Mouse (Mus musculus): ENCODE data around the gene Nfyb. TPM values are rescaled to one million over a fixed set of nuclear protein-coding genes. Genes with fewer than 3 reads are reported as not detected.

The Nfyb gene
- polyA plus RNA-seq, 1 experiment from 2014 or later, result 46.4 TPM

GRCm38 (mm10) chr10:82796471-82797118, 32.7 kb upstream of the Nfyb start:
- WGBS, result 47% methylated on average over 12 of the region's 12 CpGs
- Histone ChIP-seq H3K9ac (no peak overlapping the region), H3K4me3 (no peak overlapping the region), H3K27ac (no peak overlapping the region), H3K27me3 (replicated peaks) (no peaks in the 10 kb centered on the region), H3K9me3 (no peaks in the 10 kb centered on the region), H3K36me3 (replicated peaks) (no peaks in the 10 kb centered on the region), H3K4me1 (peaks cover 6% of the 10 kb centered on the region; the same call in 1 of the 2 replicates), H3K4me2 (no peak overlapping the region)
- no peak for ATAC-seq (replicated peaks)

DNA sequence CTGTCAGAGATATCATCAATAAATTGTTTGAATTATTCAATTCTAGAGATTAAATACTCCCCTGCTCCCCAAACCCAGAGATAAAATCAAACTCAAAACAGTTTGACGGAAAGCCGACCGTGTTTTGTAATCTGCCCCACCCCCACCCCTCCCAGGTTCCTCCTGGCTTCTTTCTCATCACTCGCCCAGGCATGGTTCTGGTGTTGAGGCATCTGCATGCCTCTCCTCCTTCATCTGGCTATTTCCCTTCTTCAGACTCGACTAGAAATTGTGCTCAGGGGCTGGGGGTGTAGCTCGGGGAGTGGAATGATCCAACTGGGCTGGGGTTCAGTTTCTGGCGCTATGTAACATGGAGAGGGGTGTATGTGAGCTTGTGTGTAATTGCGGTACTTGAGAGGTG, 31.8 kb upstream of the Nfyb start:
- peak overlapping the region; percentile 38 for H3K4me2 ChIP-seq
- H3K4me1 ChIP-seq, result peaks cover 6% of the 10 kb centered on the region; the same call in 1 of the 2 replicates
- H3K27me3 ChIP-seq (replicated peaks), result no peaks in the 10 kb centered on the region
- no peak overlapping the region for H3K4me3 ChIP-seq
- H3K9ac ChIP-seq, result no peak overlapping the region
- no peak overlapping the region for H3K27ac ChIP-seq
- no peaks in the 10 kb centered on the region for H3K9me3 ChIP-seq
- no peaks in the 10 kb centered on the region for H3K36me3 ChIP-seq (replicated peaks)
- WGBS, result 53% methylated on average over 8 of the region's 8 CpGs
- ATAC-seq (replicated peaks), result no peak

DNA sequence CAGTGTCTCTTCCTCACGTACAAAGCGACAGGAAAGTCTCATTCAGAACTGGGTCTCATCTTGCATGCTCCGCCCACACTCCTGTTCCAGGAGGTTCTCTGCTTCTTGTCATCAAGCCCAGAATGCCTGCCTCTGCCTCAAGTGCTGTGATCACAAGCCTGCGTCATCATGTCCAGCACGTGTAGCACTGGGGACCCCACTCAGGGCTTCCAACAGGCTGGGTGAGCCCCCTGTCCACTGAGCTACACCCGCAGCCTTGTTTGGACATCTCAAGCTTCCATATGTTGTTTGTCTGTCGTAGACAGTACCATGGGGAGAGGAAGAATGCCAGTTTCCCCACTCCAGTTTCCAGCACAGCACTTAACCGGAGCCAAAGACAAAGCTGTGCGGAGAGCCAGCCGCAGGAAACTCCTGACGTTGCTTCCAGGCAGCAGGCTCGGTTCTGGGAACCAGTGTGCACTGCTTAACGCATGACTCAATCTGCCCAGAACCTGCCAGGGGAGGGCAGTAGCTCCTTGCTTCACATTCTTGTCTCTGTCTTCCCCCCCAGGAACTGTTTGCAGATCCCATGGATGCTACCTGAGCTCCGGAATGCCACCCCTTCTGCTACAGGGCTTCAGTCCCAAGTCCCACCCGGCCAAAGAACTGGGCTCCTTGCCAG, 31.3 kb upstream of the Nfyb start:
- 39% methylated on average over 15 of the region's 15 CpGs for WGBS
- no peak overlapping the region for H3K27ac ChIP-seq
- no peaks in the 10 kb centered on the region for H3K36me3 ChIP-seq (replicated peaks)
- H3K9me3 ChIP-seq, result no peaks in the 10 kb centered on the region
- H3K9ac ChIP-seq, result no peak overlapping the region
- H3K4me2 ChIP-seq, result peak overlapping the region; percentile 38
- no peak overlapping the region for H3K4me3 ChIP-seq
- peak; percentile 70 for ATAC-seq (replicated peaks)
- H3K4me1 ChIP-seq, result peaks cover 6% of the 10 kb centered on the region; the same call in 1 of the 2 replicates
- H3K27me3 ChIP-seq (replicated peaks), result no peaks in the 10 kb centered on the region

DNA sequence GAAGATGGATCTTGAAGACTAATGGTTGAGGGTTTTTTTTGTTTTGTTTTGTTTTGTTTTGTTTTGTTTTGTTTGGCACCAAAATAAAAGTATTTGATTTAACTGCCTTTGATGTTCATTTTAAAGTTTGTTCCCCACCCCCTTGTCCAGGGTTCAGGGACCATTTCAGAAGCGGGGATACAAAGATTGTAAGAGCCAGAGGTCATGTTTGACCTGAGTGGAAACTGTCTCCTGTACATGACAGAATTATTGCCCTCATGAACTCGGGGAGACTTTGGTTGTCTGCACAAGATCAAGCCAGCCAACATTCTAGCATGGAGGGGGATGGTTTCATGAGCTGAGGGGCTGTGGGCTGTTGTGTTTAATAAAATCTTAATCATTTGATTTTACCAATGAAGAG, 28.4 kb upstream of the Nfyb start:
- Histone ChIP-seq H3K4me3 (no peak overlapping the region), H3K9me3 (no peaks in the 10 kb centered on the region), H3K27ac (no peak overlapping the region), H3K4me1 (peaks cover 6% of the 10 kb centered on the region; the same call in 1 of the 2 replicates), H3K4me2 (no peak overlapping the region), H3K27me3 (replicated peaks) (no peaks in the 10 kb centered on the region), H3K36me3 (replicated peaks) (no peaks in the 10 kb centered on the region), H3K9ac (no peak overlapping the region)
- WGBS, result 74% methylated on average over 2 of the region's 2 CpGs
- no peak for ATAC-seq (replicated peaks)

DNA sequence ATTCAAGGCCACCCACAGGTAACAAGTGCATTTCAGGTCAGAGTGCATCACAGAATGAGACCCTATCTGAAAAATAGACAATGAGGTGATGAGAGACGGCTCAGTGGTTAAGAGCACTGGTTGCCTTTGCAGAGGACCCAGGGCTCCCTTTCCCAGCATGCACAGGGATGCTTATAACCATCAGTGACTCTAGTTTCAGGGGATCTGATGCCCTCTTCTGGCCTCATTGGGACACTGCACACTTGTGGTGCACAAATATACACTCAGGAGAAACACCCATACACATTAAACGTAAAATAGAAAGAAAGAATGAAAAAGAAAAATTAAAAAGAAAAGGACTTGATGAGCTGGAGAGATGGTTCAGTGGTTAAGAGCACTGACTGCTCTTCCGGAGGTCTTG, 27.8 kb upstream of the Nfyb start:
- Histone ChIP-seq H3K27me3 (replicated peaks) (no peaks in the 10 kb centered on the region), H3K4me2 (no peak overlapping the region), H3K36me3 (replicated peaks) (no peaks in the 10 kb centered on the region), H3K27ac (no peak overlapping the region), H3K9me3 (no peaks in the 10 kb centered on the region), H3K9ac (no peak overlapping the region), H3K4me1 (peaks cover 6% of the 10 kb centered on the region; the same call in 1 of the 2 replicates), H3K4me3 (no peak overlapping the region)
- no peak for ATAC-seq (replicated peaks)
- 87% methylated on average over 3 of the region's 3 CpGs for WGBS

- Histone ChIP-seq H3K27me3 (replicated peaks) (no peaks in the 10 kb centered on the region), H3K9ac (no peak overlapping the region), H3K9me3 (no peaks in the 10 kb centered on the region), H3K4me1 (peaks cover 4% of the 10 kb centered on the region; the same call in 1 of the 2 replicates), H3K4me2 (no peak overlapping the region), H3K4me3 (no peak overlapping the region), H3K36me3 (replicated peaks) (no peaks in the 10 kb centered on the region), H3K27ac (no peak overlapping the region)
- ATAC-seq (replicated peaks), result no peak
- WGBS, result 90% methylated on average over 5 of the region's 5 CpGs
These were observed 26.6 kb upstream of the Nfyb start for GRCm38 (mm10) chr10:82790504-82790903.

- H3K9ac ChIP-seq, result no peak overlapping the region
- H3K9me3 ChIP-seq, result no peaks in the 10 kb centered on the region
- H3K4me3 ChIP-seq, result no peak overlapping the region
- H3K4me1 ChIP-seq, result no peaks in the 10 kb centered on the region
- H3K27ac ChIP-seq, result no peak overlapping the region
- ATAC-seq (replicated peaks), result no peak
- H3K36me3 ChIP-seq (replicated peaks), result no peaks in the 10 kb centered on the region
- no peak overlapping the region for H3K4me2 ChIP-seq
- no peaks in the 10 kb centered on the region for H3K27me3 ChIP-seq (replicated peaks)
These were observed 25.2 kb upstream of the Nfyb start for GRCm38 (mm10) chr10:82789181-82789580.

GRCm38 (mm10) chr10:82782472-82782871, 18.5 kb upstream of the Nfyb start:
- no peak overlapping the region for H3K9ac ChIP-seq
- no peak overlapping the region for H3K27ac ChIP-seq
- 45% methylated on average over 2 of the region's 2 CpGs for WGBS
- no peaks in the 10 kb centered on the region for H3K27me3 ChIP-seq (replicated peaks)
- H3K4me2 ChIP-seq, result no peak overlapping the region
- H3K9me3 ChIP-seq, result no peaks in the 10 kb centered on the region
- H3K4me1 ChIP-seq, result 0 out of 2 replicates have a peak, but pooled peaks cover 4% of the 10 kb centered on the region
- ATAC-seq (replicated peaks), result no peak
- no peaks in the 10 kb centered on the region for H3K36me3 ChIP-seq (replicated peaks)
- H3K4me3 ChIP-seq, result no peak overlapping the region

GRCm38 (mm10) chr10:82780816-82781215, 16.9 kb upstream of the Nfyb start:
- H3K4me3 ChIP-seq, result no peak overlapping the region
- H3K4me2 ChIP-seq, result no peak overlapping the region
- H3K27ac ChIP-seq, result no peak overlapping the region
- H3K9ac ChIP-seq, result no peak overlapping the region
- H3K36me3 ChIP-seq (replicated peaks), result no peaks in the 10 kb centered on the region
- H3K27me3 ChIP-seq (replicated peaks), result no peaks in the 10 kb centered on the region
- H3K9me3 ChIP-seq, result no peaks in the 10 kb centered on the region
- H3K4me1 ChIP-seq, result 0 out of 2 replicates have a peak, but pooled peaks cover 4% of the 10 kb centered on the region
- ATAC-seq (replicated peaks), result no peak

- no peak for ATAC-seq (replicated peaks)
- Histone ChIP-seq H3K9me3 (no peaks in the 10 kb centered on the region), H3K4me2 (no peak overlapping the region), H3K9ac (no peak overlapping the region), H3K36me3 (replicated peaks) (no peaks in the 10 kb centered on the region), H3K4me3 (no peak overlapping the region), H3K27me3 (replicated peaks) (no peaks in the 10 kb centered on the region), H3K4me1 (0 out of 2 replicates have a peak, but pooled peaks cover 4% of the 10 kb centered on the region), H3K27ac (no peak overlapping the region)
- WGBS, result 94% methylated on average over 3 of the region's 3 CpGs
These were observed 16.4 kb upstream of the Nfyb start for GRCm38 (mm10) chr10:82780322-82780721.

GRCm38 (mm10) chr10:82779831-82780230, 15.9 kb upstream of the Nfyb start:
- H3K27ac ChIP-seq, result no peak overlapping the region
- H3K4me2 ChIP-seq, result no peak overlapping the region
- H3K4me3 ChIP-seq, result no peak overlapping the region
- no peaks in the 10 kb centered on the region for H3K9me3 ChIP-seq
- H3K36me3 ChIP-seq (replicated peaks), result no peaks in the 10 kb centered on the region
- no peak for ATAC-seq (replicated peaks)
- 0 out of 2 replicates have a peak, but pooled peaks cover 4% of the 10 kb centered on the region for H3K4me1 ChIP-seq
- no peak overlapping the region for H3K9ac ChIP-seq
- 98% methylated on average over 14 of the region's 14 CpGs for WGBS
- no peaks in the 10 kb centered on the region for H3K27me3 ChIP-seq (replicated peaks)

GRCm38 (mm10) chr10:82778791-82779549, 15.0 kb upstream of the Nfyb start:
- H3K9me3 ChIP-seq, result no peaks in the 10 kb centered on the region
- no peaks in the 10 kb centered on the region for H3K27me3 ChIP-seq (replicated peaks)
- H3K4me2 ChIP-seq, result no peak overlapping the region
- no peak for ATAC-seq (replicated peaks)
- no peak overlapping the region for H3K9ac ChIP-seq
- H3K4me3 ChIP-seq, result no peak overlapping the region
- H3K4me1 ChIP-seq, result 0 out of 2 replicates have a peak, but pooled peaks cover 4% of the 10 kb centered on the region
- 77% methylated on average over 8 of the region's 8 CpGs for WGBS
- no peak overlapping the region for H3K27ac ChIP-seq
- no peaks in the 10 kb centered on the region for H3K36me3 ChIP-seq (replicated peaks)
